Mouse (Mus musculus) Muller cell, postnatal 12 days (primary cell): ENCODE data around the gene Mfap3.

ENCODE experiments used
- DNase-seq: peaks from one replicate; pipeline ENCODE4 v3.0.0-alpha.2; 2015; ENCODE audit errors: inconsistent ontology term

The Mfap3 gene

DNA sequence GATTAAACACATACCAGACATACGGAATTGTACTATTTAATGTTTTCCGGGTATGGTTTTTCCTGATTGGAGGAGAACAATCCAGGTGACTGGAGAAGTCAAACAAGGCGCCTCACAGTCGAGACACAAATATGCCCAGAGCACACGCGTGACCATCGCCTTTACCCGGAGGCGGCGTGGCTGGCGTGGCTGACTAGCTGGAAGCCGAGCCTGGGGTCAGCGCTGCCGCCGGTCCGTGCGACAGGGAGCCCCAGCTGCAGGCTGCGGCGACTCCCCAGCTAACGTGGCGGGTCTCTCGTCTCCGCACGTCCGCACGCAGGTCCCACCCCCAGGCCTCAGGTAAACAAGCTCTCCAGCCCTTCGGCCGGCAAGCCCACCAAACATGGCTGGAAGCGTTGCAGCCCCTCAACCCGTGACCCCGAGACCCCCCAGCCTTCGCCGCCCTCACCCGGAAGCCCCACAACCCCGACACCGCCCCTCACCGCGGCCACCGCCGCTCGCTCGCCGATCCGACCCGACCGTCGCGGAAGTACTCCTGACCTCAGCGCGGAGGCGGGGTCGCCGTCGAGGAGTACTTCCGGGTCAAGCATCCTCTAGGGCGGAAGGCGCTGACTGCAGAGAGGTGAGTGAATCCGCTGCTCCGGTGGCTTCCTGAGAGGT lies at the start of gene Mfap3, which contains the start of gene Fam114a2:
Mfap3 (plus strand) TSS at position 574 of the 660 bp plus-strand sequence.
Fam114a2 (minus strand) TSS at position 527 of the 660 bp plus-strand sequence.
- DNase-seq: peak; percentile 83

DNA sequence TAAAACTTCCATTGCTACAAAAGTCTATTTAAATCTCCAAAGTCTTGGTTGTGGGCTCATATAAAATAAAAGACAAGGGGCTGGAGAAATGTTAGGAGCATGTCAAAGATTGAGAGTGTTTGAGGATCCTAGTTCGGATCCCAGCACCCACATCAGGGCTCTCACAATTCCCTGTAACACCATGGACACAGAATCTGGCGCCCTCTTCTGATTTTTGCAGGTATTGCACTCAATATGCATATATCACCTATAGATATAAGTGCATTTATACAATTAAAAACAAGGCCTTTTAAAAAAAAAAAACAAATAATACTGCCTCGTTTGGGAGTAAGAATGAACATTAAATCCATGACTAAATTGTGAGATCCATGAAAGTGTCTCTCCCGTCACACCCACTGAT lies 49.8 kb upstream of the Mfap3 start:
- no peak for DNase-seq

DNA sequence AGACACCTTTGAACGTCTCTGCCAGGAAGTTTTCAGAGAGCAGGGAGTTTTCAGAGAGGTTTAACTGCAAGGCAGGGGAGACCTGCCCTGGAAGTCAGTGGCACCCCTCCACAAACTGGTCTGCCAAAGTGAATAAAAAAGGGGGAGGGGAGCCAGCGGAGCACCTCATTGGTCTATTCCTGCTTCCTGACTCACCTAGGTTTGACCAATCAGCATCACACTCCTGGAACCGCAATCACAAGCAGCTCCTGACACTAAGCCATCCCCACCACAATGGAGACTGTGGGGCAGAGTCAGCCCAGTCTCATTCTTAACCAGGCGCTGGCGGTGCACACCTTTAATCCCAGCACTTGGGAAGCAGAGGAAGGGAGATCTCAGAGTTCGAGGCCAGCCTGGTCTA lies 48.4 kb upstream of the Mfap3 start:
- no peak for DNase-seq

DNA sequence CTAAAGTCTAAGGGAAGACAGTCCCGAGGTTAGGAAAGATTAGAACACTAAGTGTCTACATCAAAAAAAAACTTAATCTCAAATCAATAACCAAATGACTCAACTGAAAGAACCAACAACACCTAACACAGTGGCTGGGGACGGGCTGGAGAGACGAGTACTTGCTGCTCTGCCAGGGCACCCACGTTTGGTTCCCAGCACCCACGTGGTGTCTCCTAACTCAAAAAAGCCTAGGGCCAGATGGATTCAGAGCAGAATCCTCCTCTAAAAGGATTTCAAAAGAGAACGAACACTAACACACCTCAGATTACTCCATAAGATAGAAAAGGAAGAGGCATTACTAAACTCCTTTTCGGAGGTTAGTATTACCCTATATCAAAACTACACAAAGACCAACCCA lies 47.5 kb upstream of the Mfap3 start:
- no peak for DNase-seq

DNA sequence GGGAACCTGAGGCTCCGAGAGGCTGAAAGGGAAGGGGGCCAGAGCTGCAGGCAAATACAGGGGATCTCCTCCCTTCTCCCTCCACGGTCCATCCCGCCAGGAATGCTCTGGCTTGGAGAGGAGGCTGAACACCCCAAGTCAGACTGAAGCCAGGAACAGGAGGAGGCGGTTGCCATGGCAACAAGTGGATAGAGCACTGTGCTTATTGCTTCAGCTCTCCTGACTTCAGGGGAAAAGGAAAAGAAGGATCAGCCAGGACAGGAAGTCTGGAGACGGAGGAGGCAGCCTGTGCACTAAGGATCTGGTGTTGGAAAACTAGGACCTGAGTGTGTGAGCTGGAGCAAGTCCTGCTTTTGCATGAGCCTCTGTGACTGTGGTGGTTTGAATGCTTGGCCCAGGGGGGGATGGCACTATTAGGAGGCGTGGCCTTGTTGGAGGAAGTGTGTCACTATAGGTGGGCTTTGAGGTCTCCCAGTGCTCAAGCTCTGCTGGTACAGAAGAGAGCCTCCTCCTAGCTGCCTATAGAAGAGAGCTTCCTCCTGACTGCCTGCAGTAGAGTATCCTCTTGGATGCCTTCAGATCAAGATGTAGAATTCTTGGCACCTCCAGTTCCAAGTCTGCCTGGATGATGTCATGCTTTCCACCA lies 44.0 kb upstream of the Mfap3 start:
- DNase-seq: no peak

DNA sequence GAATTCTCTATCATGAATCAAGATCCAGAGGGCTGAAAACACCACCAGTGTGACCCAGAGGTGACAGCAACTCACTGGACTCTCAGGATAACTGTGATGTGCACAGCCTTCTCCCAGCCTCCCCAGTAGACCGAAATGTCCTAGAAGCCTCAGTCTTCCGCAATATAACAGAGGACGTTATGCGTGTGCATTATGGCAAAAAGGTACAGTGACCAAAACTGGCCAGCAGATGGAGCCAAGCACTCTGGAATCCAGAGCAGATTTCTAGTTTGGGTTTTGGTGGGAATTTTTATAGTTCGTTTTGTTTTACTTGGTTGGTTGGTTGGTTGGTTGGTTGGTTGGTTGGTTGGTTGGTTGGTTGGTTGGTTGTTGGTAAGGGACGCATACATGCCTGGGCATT lies 43.3 kb upstream of the Mfap3 start:
- peak; percentile 11 for DNase-seq

DNA sequence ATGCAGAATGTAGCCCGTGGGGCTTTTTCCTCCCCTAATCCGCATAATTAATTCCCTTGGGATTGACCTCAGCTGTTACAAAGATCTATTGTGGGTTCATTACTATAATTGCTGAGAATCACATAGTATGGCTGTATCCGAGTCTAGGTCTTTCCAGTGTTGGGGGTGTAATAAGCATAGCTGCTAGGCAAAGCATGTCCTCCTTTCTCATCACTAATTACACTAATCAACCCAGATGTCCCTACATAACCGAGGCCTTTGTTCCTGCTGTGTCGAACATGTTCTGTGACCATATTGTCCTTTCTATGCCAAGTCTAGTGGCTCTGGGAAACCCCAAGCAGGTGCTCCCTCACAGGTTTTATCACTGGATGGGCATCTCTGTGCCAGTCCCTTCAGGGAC lies 40.4 kb upstream of the Mfap3 start:
- DNase-seq: peak; percentile 77

DNA sequence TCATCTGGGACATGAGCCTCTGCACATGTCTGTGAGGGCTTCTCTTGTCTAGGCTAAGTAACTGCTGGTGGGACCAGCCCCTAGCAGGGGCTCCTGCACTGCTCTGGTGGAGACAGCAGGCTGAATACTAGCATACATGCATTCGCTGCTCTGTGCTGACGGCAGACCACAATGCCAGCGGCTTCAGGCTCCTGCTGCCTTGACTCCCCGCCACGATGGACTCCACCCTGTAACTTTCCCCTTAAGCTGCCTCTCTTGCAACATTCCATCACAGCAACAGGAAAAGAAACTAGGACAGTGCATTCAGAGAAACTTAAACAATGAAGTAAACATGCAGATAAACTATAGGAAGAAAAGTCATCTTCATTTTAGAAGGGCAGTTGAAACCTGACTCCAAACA lies 30.0 kb upstream of the Mfap3 start:
- no peak for DNase-seq

DNA sequence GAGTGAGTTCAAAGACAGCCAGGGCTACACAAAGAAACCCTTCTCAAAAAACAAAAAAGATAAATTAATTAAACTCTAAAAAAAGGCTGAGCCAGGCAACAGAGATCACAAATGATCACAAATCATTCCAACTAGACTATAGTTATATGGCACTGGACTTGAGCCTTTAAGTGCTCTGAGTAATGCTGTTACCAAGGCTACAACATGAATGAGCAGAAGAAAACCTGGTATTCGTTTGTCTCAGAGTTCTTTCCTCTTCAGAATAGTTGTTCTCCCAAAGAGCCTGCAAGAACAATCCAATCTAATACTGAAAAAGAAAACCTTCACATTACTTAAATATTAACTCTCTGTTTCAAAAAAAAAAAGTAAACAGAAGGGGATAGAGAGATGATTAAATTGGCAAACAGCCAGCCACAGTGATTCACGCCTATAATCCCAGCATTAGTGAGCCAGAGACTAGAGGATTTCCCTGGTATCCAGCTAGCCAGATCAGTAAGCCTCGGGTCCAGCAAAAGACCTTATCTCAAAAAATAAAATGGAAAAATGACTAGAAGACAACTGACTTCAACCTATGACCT lies 21.9 kb upstream of the Mfap3 start:
- no peak for DNase-seq

DNA sequence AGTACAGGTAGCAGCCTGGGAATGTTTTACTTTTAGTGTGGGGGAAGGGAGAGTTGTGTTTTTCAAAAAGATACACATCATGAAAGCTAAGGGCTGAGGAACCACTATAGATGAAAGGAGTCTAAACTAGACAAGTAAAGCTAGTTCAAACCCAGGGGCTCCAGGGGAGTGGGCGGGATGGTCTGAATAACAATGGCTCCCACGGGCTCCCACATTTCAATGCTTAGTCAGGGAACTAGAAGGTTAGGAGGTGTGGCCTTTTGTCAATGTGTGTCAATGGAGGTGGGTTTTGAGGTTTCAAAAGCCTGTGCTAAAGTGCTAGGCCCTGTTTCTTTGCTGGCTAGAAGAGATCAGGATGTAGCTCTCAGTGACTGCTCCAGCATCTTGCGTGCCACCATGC lies 20.8 kb upstream of the Mfap3 start:
- no peak for DNase-seq

DNA sequence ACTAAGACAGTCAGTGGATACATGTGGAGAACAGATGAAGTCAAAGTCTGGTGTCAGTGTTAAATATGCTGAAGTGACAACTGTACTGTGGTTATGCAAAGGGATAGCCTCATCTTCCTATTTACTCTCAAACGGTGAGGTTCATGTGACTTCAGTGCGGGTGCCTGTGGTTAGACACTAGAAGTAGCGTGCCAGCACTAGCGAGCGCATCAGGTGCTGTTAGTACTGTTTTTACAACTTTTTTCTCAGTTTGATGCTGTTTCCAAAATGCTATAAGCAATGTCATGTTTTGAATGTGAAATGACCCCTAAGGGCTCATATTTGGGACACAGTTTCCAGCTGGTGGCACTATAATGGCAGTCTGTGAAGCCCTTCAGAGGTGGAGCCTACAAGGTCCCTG lies 20.2 kb upstream of the Mfap3 start:
- no peak for DNase-seq

DNA sequence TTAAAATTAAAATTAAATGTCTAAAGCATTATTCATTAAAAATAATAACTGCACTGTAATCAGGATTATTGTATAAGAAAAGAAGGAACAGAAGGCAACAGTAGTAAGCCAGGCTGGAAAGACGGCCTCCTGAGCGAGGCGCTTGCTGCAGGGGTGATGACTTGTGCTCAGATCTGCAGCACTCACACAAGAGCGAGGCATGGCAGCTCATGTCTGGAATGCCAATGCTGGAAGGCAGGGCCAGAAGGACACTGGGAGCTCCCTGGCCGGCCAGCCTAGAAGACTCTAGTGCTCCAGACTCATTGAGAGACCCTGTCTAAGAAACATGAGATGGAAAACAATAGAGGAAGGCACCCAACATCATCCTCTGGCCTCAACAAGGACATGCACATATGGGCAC lies 15.3 kb upstream of the Mfap3 start:
- no peak for DNase-seq

DNA sequence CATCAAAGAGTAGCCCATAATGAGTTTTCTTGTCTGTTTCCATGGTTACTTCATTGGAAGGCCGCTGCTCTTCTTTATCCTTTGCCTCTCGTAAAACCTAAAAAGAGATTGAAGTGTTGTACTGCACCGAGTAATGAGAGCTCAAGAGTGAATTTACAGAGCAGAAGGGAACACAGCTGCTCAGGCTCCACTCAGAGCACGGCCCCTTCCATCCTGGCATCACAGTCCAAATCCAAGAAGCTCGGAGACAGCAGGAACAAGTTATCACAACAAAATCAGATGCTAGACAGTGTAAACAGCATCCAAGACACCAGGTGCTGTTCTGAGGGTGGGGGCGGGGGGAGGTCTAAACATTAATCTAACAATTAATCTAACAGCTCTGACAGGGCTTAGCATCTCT lies 11.6 kb upstream of the Mfap3 start:
- DNase-seq: no peak

DNA sequence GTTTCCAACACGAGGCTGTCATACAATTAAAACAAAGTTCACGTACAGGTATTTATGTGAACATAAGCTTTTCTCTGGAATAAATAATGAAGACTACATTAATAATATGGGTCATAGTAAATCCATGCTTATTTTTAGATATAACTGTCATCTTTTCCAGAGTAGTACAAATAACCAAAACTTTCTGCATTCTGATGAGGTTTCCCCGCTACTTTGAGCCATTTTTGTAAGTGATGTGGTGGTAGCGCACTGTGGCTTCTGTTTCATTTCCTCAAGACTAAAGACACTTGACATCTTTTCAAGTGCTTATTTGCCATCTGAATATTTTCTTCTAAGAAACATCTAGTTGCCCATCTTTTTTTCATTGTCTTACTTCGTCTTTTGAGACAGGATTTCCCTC lies 3.2 kb upstream of the Mfap3 start:
- DNase-seq: no peak

DNA sequence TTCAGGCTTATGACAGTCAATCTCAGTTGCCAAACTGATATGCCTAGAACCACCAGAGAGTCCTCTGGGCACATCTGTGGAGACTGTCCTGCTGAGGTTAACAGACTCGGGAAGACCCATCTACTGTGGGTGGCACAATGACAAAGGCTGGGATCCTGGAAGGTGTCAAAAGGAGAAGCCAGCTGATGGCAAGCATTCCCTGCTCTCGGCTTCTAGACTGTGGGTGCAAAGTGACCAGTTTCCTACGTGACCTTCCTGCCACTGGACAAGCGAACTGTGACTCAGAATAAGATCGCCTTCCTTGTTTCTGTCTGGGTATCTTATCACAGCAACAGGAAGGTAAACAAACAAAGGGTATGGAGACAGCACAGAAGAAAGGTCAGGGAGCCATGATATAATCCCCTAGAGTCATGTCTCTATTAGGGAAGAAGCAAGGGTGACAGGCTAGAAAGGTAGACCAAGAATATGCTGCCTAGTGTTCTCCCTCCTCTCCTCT lies 1.5 kb upstream of the Mfap3 start:
- DNase-seq: no peak

DNA sequence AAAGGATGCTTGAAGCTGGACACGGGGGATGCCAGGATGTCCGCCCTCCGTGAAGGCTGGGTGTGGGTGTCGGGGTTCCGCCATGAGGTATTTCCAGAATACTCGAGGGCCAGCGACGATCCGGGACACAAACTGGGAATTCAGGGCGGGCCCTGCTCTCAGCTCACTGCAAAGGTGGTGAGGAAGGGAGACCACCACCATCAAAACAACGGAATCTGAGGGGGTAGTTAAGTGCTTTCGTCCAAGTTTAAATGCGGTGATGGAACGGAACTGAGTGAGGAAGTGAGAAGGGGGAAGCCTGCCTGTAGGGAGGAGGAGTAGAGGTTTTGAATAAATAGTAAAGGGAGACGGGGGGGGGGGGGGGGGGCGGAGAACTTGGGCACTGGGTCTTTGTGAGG lies 286 bp downstream of the Mfap3 start:
- no peak for DNase-seq

DNA sequence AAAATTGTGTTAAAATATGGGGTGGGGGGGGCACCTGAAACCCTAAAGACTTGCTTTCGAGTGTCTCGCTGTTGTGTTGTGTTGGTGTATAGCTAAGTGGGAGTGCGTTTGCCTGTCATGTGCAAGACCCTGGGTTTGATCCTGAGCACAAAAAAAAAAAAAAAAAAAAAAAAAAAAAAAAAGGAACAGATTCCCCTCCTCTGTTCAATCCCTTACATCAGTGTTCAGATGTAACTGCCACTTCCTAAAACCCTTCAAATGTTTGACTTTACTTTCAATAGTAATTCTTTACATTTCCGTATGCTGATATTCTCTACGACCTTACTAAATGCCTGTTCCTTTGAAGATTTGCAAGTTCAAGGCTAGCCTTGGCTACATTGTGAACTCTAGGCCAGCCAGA lies 840 bp downstream of the Mfap3 start:
- no peak for DNase-seq

DNA sequence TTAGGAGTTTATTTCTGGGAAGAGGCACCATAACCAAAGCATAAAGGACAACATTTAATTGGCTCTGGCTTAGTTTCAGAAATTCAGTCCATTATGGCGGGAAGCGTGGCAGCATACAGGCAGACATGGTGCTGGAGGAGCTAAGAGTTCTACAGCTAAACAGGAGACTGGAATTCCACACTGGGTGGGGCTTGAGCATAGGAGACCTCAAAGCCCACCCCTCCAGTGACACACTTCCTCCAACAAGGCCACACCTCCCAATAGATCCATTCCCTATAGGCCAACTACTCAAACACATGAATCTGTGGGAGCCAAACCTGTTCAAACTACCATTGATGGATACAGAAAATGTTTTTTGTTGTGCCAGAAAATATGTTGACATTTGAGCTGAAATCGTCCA lies 2.7 kb downstream of the Mfap3 start:
- no peak for DNase-seq

DNA sequence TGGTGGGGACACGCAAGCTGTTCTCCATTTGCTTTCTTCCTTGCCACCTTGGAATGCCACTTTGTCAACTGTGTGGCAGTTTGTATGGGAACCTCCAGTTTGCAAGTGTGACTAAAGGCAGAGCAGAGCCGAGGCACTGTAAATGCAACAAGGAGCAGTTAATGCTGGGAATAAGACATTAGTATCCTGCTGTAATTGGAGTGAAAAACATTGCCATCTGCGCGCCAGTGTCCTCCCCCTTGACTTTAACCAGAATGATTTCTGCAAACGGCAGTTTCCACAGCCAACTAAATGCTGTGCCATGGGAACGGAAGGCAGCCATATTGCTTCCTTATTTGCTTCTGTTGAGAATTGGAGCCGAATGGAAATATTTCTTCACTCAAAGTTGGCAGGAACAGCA lies 3.6 kb downstream of the Mfap3 start:
- DNase-seq: no peak

DNA sequence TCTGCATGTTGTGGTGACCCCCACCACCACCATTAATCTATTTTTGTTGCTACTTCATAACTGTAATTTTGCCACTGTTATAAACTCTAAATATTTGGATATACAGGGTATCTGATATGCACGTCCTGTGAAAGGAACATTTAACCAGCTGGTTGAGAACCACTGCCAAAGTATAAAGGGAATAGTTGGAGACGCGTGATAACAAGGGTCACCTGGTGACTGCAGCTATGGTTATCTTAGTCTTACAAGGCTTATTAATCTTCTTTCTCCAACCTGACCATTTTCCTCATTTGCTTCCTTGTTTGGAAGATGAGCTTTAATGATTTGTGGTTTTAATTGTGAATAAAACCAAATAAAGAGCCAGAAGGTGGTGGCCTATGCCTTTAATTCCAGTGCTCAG lies 5.0 kb downstream of the Mfap3 start:
- no peak for DNase-seq

DNA sequence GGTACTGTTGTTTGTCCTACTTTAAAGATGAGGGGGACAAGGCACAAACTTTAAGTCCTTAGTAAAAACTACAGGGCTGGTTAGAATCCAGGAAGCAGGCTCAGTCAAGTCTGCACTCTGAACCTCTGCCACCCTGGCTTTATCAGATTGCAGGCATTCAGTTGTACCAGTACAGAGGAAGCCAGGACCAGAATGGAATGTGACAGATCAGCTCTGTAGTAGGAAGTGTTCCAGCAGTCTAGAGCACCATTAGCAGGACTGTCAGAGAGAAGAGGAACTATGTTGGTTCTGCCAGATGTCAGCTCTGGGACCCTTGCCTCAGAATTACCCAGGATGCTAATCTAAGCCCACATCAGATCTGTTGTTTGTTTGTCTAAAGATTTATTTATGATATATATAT lies 6.1 kb downstream of the Mfap3 start:
- DNase-seq: peak; percentile 49

DNA sequence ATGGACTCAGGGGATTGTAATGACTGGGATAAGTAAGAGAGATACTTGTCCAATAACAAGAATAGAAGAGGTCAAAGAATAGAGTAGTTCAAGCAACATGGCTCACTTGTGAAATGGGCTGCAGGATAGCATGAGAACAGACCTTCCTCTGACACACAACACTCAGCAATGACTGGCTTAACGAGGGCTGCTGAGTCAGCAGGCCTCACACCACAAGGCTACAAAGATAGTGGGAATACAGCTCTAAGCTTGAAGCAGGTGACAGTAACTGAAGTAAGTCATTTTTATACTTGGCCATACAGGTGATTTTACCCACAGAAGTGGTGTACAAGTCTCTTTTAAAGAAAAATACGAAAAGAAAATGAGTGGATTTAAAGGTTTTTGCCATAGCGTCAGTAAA lies 7.4 kb downstream of the Mfap3 start:
- DNase-seq: no peak

DNA sequence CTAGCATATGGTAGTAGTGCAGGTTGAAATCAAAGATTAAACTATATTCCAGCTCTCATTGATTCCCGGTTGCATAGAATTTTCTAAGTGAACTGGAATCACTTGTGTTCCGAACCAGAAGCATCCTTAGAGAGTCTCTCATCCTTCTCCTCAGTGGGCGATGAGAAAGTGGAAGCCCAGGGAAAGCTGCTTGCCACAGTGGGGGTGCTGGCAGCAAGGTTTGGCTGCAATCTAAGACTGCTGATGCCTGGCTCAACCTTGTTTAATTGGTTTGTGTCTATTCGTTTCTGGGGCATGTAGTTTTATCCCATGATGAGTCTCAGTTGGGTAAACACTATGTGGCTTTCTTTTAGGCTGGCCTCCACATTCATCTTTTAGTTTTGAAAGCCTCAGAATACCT lies 9.0 kb downstream of the Mfap3 start:
- peak; percentile 36 for DNase-seq
